Mouse (Mus musculus) hindbrain, embryonic 16.5 days (tissue): ENCODE results near the gene Neurl3. TPM values are rescaled to one million over a fixed set of nuclear protein-coding genes. Genes with fewer than 3 reads are reported as not detected.

ENCODE experiments used
- ATAC-seq: fragments of 200-750 bp; cut with Nextera tagmentation; 2 replicates; pipeline ENCODE4 v1.8.0; 2017; ENCODE audit warnings: moderate TSS enrichment, moderate library complexity
- H3K27ac ChIP-seq: fragments of 300-500 bp; sonication (generic); 2 replicates; pipeline ENCODE4 v1.5.1; 2014; ENCODE audit warnings: low read depth, mild to moderate bottlenecking, control low read depth, low read length, moderate library complexity
- H3K27me3 ChIP-seq: fragments of 300-500 bp; sonication (generic); replicated peaks from 2 replicates; pipeline ENCODE4 v1.6.1; 2014; ENCODE audit warnings: low read length; ENCODE audit not compliant: control insufficient read depth, insufficient read depth
- H3K36me3 ChIP-seq: fragments of 300-500 bp; sonication (generic); 2 replicates; pipeline ENCODE4 v1.6.1; 2014; ENCODE audit warnings: mild to moderate bottlenecking, low read length, moderate library complexity, mixed read lengths; ENCODE audit not compliant: control insufficient read depth, insufficient read depth
- H3K4me1 ChIP-seq: fragments of 300-500 bp; sonication (generic); 2 replicates; pipeline ENCODE4 v1.6.1; 2014; ENCODE audit warnings: low read depth, low read length; ENCODE audit not compliant: control insufficient read depth, insufficient read depth
- H3K4me2 ChIP-seq: fragments of 300-500 bp; sonication (generic); 2 replicates; pipeline ENCODE4 v1.6.1; 2014; ENCODE audit warnings: mild to moderate bottlenecking, low read length, control low read depth, moderate library complexity
- H3K4me3 ChIP-seq: fragments of 300-500 bp; sonication (generic); 2 replicates; pipeline ENCODE4 v1.5.1; 2014; ENCODE audit warnings: mild to moderate bottlenecking, low read length, control low read depth, moderate library complexity
- H3K9ac ChIP-seq: fragments of 300-500 bp; sonication (generic); 2 replicates; pipeline ENCODE4 v1.6.1; 2014; ENCODE audit warnings: low read depth, mild to moderate bottlenecking, control low read depth, low read length, moderate library complexity
- H3K9me3 ChIP-seq: fragments of 300-500 bp; sonication (generic); 2 replicates; pipeline ENCODE4 v1.6.1; 2014; ENCODE audit warnings: mild to moderate bottlenecking, low read length, moderate library complexity; ENCODE audit not compliant: control insufficient read depth
- WGBS: fragments of 180-500 bp; shearing (Covaris S2); extraction: QIAGEN DNeasy Blood & Tissue Kit; methylation state at CpG from one replicate; pipeline ENCODE4 v1.1.7; 2014; 5-methylcytosine and 5-hydroxymethylcytosine counted together
- polyA plus RNA-seq: library from polyadenylated mRNA; unstranded; fragments of >200 nt; fragmentation: Nextera tagmentation; extraction: Ambion mirVana; gene quantifications from 2 replicates; pipeline ENCODE4 v1.2.1, GENCODE M21; 2015

The Neurl3 gene
- polyA plus RNA-seq, 1 experiment from 2014 or later = 2.0 TPM

DNA sequence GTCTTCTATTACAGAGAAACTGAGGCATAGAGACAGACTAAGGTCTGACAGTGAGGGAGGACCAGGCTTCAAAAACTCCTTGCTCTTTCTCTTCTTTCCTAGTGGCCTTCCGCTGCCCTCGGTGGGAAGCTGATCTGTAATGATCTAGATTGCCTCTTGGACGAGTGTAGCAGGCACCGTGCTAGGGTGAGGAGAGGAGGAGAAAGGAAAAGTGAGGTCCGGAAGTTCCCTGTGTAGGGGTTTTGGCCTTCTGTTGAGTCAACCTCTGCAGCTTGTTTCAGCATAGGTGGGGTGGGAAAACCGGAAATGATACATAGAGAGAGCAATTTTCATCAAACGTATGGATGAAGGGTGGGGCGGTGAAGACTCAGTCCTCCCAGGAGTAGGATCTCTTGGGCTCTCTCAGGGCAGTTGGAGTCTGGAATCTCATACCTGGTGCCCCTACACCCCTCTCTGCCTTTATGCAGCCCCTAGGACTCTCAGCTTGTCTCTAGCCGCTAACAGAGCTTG lies 34.5 kb upstream of the Neurl3 start:
- Histone ChIP-seq H3K4me1 (peaks cover 12% of the 10 kb centered on the region), H3K9me3 (no peaks in the 10 kb centered on the region), H3K27ac (no peak overlapping the region; the same call in 1 of the 2 replicates), H3K4me2 (peak overlapping the region; percentile 74), H3K27me3 (0 out of 2 replicates have a peak, but pooled peaks cover 2% of the 10 kb centered on the region), H3K36me3 (no peaks in the 10 kb centered on the region), H3K9ac (no peak overlapping the region), H3K4me3 (peak overlapping the region; percentile 68; the same call in 1 of the 2 replicates)
- 60% methylated on average over 9 of the region's 9 CpGs for WGBS
- no peak for ATAC-seq

DNA sequence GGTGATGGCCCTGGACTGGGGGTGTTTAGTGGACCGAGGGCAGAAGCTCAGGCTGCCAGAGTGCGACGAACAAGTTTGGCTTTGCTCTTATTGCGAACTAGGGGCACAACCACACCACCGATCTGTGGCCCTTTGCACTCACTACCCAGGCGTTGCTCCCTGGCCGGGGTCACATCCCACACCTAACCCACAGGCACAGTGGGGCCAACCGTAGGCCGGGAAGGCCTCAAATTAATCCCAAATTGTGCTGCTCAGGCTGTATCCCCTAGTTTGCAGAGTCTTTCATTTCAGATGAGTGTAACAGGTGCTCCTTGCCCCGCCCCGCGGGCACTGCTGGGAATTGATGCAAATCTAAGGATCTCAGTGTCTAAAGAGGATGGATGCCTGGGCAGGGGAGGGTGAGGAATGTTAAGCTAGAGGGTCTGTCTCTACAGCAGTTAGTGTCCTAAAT lies 34.0 kb upstream of the Neurl3 start:
- peaks cover 12% of the 10 kb centered on the region for H3K4me1 ChIP-seq
- peak overlapping the region; percentile 71; the same call in 1 of the 2 replicates for H3K9ac ChIP-seq
- 6% methylated on average over 12 of the region's 12 CpGs for WGBS
- H3K27me3 ChIP-seq = 0 out of 2 replicates have a peak, but pooled peaks cover 2% of the 10 kb centered on the region
- H3K27ac ChIP-seq = no peak overlapping the region
- peak overlapping the region; percentile 74 for H3K4me2 ChIP-seq
- ATAC-seq = no peak
- no peaks in the 10 kb centered on the region for H3K9me3 ChIP-seq
- H3K36me3 ChIP-seq = no peaks in the 10 kb centered on the region
- H3K4me3 ChIP-seq = peak overlapping the region; percentile 68

DNA sequence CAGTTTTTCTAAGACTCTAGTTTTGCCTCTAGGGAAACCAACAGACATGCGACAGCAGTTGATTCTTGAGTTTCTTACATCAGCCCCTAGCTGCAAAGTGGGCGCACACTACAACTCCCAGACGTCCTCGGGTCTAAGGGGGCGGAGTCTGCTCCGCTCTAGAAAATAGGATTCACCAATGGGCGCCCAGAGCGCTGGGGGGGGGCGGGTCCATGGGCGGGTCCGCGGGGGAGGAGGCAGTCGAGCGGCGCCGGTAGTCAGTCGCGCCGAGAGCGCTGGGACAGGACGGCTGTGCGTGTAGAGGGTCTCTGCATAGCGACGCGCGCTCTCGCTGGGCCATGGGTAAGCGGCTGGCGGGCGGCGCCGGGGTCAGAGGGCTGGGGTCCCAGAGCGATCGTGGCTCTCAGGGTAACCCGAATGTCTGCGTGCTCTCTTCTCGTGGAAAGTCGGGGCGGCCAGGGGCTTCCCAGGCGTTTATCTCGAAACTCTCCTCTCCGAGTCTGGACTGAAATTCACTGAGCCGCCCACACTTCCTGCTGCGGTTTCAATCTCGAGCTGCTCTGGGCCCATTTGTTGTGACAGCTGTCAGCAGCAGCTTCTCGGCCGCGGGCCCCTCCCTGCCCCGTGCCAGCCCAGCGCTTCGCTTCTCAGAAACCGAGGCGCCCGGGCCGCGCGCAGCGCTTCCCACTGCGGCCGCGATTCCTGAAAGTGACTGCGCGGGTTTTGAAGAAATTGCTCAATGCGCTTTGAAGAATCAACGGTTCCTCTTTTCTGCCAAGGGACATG lies 33.2 kb upstream of the Neurl3 start, which contains the start of gene Arid5a:
Gene Arid5a, plus strand, starts transcription at position 239 of the 786 bp plus-strand sequence.
- peaks cover 18% of the 10 kb centered on the region for H3K4me1 ChIP-seq
- H3K36me3 ChIP-seq = no peaks in the 10 kb centered on the region
- no peaks in the 10 kb centered on the region for H3K9me3 ChIP-seq
- under 1% methylated on average over 62 of the region's 65 CpGs for WGBS
- peak within 1 kb of the TSS; percentile 57 for H3K27ac ChIP-seq
- H3K4me2 ChIP-seq = peak within 1 kb of the TSS; percentile 74
- 0 out of 2 replicates have a peak, but pooled peaks cover 2% of the 10 kb centered on the region for H3K27me3 ChIP-seq
- ATAC-seq = peak; percentile 91
- H3K9ac ChIP-seq = peak within 1 kb of the TSS; percentile 71
- peak within 1 kb of the TSS; percentile 68 for H3K4me3 ChIP-seq

DNA sequence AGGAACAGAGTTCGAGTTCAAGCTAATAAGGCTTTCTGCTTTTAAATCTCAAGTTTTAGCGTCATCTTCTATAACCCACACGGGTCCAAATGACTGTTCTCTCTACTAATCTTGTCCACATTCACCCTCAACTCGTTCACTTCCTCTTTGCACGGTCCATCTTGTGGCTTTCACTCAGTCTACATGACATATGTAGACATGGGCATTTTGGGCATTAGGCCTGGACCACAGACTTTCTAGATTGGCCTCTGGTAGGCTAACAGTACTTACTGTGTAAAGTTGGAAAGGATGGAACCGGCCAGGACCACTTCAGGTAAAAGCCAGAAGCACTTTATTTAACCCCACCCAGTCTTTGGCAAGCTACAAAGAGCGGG lies 32.6 kb upstream of the Neurl3 start:
- H3K27me3 ChIP-seq = 0 out of 2 replicates have a peak, but pooled peaks cover 2% of the 10 kb centered on the region
- no peaks in the 10 kb centered on the region for H3K9me3 ChIP-seq
- H3K4me3 ChIP-seq = no peak overlapping the region
- H3K27ac ChIP-seq = no peak overlapping the region
- WGBS = 69% methylated on average over 7 of the region's 7 CpGs
- no peak overlapping the region for H3K9ac ChIP-seq
- peaks cover 18% of the 10 kb centered on the region for H3K4me1 ChIP-seq
- H3K36me3 ChIP-seq = no peaks in the 10 kb centered on the region
- no peak overlapping the region for H3K4me2 ChIP-seq
- no peak for ATAC-seq

DNA sequence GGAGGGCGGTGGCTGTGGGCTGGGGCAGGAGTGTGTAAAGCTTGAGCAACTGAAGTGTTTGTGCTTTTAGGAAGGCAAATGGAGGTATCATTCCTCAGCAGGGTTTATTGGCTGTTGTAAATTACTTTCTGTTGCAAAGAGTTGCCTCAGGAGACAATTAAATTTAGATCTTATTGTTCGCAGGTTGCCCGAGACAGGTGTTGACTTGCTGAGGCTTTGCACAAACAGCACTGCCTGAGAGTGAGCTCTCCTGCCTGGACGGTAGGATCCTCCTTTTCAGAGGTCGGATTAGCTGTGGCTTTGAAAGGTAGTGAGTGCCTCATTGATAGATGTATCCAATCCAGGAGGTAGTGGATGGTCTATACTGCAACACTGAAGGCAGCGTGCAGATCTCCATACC lies 31.6 kb upstream of the Neurl3 start:
- Histone ChIP-seq H3K9ac (no peak overlapping the region), H3K27me3 (0 out of 2 replicates have a peak, but pooled peaks cover 2% of the 10 kb centered on the region)

DNA sequence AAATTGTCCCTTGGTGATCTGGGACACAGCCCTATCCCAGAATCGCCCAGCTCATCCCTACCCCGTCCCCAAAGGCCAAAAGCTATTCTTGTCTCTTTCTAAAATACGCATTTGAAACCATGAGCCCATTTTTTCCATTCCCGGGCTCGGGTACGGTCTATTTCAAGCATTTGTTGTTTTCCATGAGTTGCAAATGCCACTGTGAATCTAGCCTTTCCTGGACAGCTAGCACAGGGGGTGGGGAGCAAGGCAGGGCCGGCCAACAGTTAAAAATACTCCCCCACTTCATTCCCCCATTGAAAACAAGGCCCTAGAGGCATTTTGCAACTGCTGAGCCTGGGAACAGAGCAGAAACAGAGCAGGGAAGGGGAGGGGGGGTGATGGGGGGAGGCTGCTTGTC lies 30.3 kb upstream of the Neurl3 start:
- no peak for ATAC-seq
- WGBS = 65% methylated on average over 7 of the region's 7 CpGs
- H3K27ac ChIP-seq = no peak overlapping the region
- H3K4me1 ChIP-seq = peaks cover 18% of the 10 kb centered on the region
- H3K4me2 ChIP-seq = no peak overlapping the region
- no peaks in the 10 kb centered on the region for H3K36me3 ChIP-seq
- H3K27me3 ChIP-seq = 0 out of 2 replicates have a peak, but pooled peaks cover 2% of the 10 kb centered on the region
- no peaks in the 10 kb centered on the region for H3K9me3 ChIP-seq
- no peak overlapping the region for H3K4me3 ChIP-seq
- no peak overlapping the region for H3K9ac ChIP-seq

More for the DNA sequence above, 31.6 kb upstream of the Neurl3 start:
- no peak overlapping the region for H3K4me2 ChIP-seq
- H3K4me1 ChIP-seq = peaks cover 18% of the 10 kb centered on the region
- no peak overlapping the region for H3K4me3 ChIP-seq
- no peak for ATAC-seq
- no peak overlapping the region for H3K27ac ChIP-seq
- no peaks in the 10 kb centered on the region for H3K9me3 ChIP-seq
- WGBS = 80% methylated on average over 6 of the region's 6 CpGs
- no peaks in the 10 kb centered on the region for H3K36me3 ChIP-seq

DNA sequence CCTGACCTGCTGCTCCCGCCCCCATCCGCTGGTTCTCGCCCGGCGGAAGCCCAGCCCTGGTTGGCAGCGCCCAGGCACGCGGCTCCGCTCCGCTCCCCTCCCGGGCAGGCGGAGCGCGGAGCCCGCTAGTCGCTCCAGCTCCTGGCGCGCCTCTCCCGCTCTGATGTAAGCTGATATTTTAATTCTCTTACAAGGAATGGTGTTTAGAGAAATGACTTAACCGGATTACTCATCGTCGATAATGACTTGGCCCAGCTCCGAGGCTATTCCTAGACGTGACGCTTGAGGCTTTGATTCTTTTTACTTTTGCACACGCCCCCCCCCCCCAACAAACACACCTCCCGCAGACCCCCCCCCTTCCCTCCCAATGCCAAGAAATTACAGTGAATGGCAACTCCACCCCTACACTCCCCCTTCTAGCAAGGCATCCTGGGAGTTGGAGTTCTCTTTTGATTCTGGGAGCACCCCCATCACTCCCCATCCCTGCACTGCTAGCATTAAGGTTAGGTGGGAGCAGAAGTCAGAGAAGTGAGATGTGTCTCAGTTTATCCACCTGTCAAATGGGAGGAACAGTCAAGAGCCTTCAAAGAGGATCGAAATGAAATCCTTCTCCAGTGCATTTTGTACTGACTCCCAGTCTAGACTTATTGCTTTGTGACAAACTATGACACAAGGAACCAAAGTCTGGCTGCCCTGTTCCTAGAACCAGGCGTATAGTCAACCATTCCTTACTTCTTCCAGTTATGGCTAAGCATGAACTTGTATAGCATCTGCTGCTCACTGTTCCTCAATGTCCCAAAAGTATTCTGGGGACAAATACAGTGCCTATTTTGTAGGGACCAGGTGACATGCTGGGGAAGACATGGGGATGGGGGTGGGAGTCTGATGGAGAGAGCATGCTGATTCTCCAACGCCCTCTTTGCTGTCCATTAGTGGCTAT lies 29.2 kb upstream of the Neurl3 start:
- Histone ChIP-seq H3K9me3 (no peaks in the 10 kb centered on the region), H3K4me2 (peak overlapping the region; percentile 93), H3K36me3 (no peaks in the 10 kb centered on the region), H3K4me3 (peak overlapping the region; percentile 46), H3K27me3 (no peaks in the 10 kb centered on the region), H3K9ac (peak overlapping the region; percentile 65), H3K4me1 (peaks cover 12% of the 10 kb centered on the region), H3K27ac (no peak overlapping the region)
- peak; percentile 31 for ATAC-seq
- 9% methylated on average over 30 of the region's 30 CpGs for WGBS

DNA sequence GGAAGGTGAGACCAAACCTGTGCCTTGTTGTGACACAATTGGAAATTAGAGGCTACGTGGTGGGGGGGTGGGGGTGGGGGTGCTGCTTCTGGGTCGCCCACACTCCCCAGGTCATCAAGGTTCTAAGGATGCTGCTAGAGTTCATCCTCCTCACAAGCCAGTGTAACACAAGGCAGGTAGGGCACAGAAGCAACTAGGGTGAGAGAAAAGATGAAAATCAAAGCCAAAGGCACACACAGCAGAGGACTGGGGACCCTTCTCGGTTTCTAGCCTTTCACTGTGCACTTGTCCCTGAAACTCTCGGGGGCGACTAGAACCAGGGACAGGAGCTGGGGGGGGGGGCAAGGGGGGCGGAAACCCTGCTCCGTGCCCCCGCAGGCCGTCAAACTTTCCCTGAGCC lies 28.5 kb upstream of the Neurl3 start:
- peak overlapping the region; percentile 93 for H3K4me2 ChIP-seq
- H3K4me3 ChIP-seq = peak overlapping the region; percentile 46
- peaks cover 2% of the 10 kb centered on the region; the same call in 1 of the 2 replicates for H3K27me3 ChIP-seq
- H3K36me3 ChIP-seq = no peaks in the 10 kb centered on the region
- H3K9me3 ChIP-seq = no peaks in the 10 kb centered on the region
- peaks cover 6% of the 10 kb centered on the region for H3K4me1 ChIP-seq
- WGBS = 24% methylated on average over 7 of the region's 9 CpGs
- no peak overlapping the region for H3K27ac ChIP-seq
- peak overlapping the region; percentile 65 for H3K9ac ChIP-seq
- no peak for ATAC-seq
